Mouse (Mus musculus): ENCODE data around the gene Tex28. TPM values are rescaled to one million over a fixed set of nuclear protein-coding genes. Genes with fewer than 3 reads are reported as not detected.
A peak's percentile ranks its signal among the peaks of the same experiment; 100 is the strongest.
"Not testable (repeated sequence)": the region's sequence is repeated elsewhere in the genome, so short reads cannot be mapped to it uniquely, and the experiment has no call there.

Tex28 gene
- polyA plus RNA-seq (2014; fragmentation: Nextera tagmentation; extraction: Ambion mirVana): not detected in 2 replicates

DNA sequence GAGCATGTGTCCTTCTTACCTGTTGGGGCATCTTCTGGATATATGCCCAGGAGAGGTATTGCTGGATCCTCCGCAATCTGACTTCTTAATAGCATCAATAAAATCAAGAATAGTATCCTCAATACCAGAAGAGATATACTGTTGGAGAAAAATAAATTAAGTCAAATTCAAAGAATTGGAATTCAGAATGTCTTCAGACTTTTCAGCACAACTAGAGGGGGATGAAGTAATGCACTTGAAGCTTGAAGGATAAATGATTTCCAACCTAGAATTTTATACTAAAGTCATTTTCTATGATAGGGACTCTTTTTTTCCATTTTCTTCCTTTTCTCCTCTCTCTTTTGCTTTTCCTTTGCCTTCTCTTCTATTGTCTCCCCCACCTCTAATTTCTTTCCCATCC, at the start of gene Tex28:
Gene Tex28 (minus strand): TSS at position 101 of the 400 bp plus-strand sequence.
- Histone ChIP-seq H3K4me3 (ENCODE audit: low read depth, low read length) (no peak within 1 kb of the TSS), H3K36me3 (ENCODE audit: control insufficient read depth, insufficient read depth, low read length) (no peaks in the 10 kb centered on the region), H3K4me2 (ENCODE audit: low read length) (no peak within 1 kb of the TSS), H3K4me1 (replicated peaks; ENCODE audit: control insufficient read depth, insufficient read depth, low read length) (no peaks in the 10 kb centered on the region), H3K9ac (ENCODE audit: low read length) (no peak within 1 kb of the TSS), H3K9me3 (ENCODE audit: control insufficient read depth, low read length) (no peaks in the 10 kb centered on the region), H3K27ac (ENCODE audit: low read depth) (no peak within 1 kb of the TSS), H3K27me3 (replicated peaks; ENCODE audit: control insufficient read depth, insufficient read depth, low read length) (no peaks in the 10 kb centered on the region)
- DNase-seq (ENCODE audit: low spot score) (no peak), ATAC-seq (replicated peaks; ENCODE audit: low FRiP score, low TSS enrichment, low read depth) (no peak)
- WGBS: 94% methylated on average over 1 of the region's 1 CpGs

DNA sequence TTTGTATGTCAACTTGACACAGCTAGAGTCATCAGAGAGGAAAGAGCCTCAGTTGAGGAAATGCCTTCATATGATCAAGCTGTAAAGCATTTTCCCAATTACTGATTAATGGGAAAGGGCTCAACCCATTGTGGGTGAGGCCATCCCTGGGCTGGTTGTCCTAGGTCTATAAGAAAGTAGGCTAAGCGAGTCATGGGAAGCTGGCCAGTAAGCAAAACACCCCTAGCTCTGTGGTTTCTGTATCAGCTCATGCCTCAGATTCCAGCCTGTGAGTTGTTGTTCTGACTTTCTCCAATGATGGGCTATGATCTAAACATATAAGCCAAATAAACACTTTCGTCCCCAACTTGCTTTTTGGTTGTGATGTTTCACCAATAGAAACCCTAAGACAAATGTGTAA, 35.9 kb upstream of the Tex28 start:
- no peak for DNase-seq (ENCODE audit: low spot score)
- Histone ChIP-seq H3K9ac (ENCODE audit: low read length) (no peak overlapping the region), H3K36me3 (ENCODE audit: control insufficient read depth, insufficient read depth, low read length) (no peaks in the 10 kb centered on the region), H3K4me2 (ENCODE audit: low read length) (no peak overlapping the region), H3K27ac (ENCODE audit: low read depth) (no peak overlapping the region), H3K4me3 (ENCODE audit: low read depth, low read length) (no peak overlapping the region), H3K4me1 (replicated peaks; ENCODE audit: control insufficient read depth, insufficient read depth, low read length) (no peaks in the 10 kb centered on the region), H3K27me3 (replicated peaks; ENCODE audit: control insufficient read depth, insufficient read depth, low read length) (no peaks in the 10 kb centered on the region), H3K9me3 (ENCODE audit: control insufficient read depth, low read length) (no peaks in the 10 kb centered on the region)
- no peak for ATAC-seq (replicated peaks; ENCODE audit: low FRiP score, low TSS enrichment, low read depth)
- 89% methylated on average over 2 of the region's 2 CpGs for WGBS

DNA sequence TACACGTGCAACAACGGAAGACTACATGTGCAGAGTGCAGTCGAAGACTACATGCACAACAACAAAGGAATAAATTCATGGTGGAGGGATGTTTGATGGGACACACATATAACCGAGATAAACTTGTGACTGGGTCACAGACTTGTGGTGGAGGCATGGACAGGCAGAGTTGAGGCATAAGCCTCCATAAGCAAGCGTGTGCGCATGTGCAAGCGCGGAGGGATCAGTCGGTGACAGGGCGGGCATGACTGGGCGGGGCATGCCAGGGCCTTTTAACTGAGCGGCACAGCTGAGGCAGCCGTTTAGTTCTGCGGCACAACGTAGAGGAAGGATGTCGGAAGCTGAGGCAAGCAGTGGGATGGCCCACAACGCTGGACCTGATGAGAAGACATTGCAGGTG, 9.3 kb upstream of the Tex28 start, which contains the start of gene Tktl1:
Gene Tktl1 (plus strand): TSS at position 301 of the 400 bp plus-strand sequence.
- 87% methylated on average over 17 of the region's 17 CpGs for WGBS
- no peak within 1 kb of the TSS for H3K4me2 ChIP-seq (ENCODE audit: low read length)
- H3K9me3 ChIP-seq (ENCODE audit: control insufficient read depth, low read length): no peaks in the 10 kb centered on the region
- H3K9ac ChIP-seq (ENCODE audit: low read length): no peak within 1 kb of the TSS
- no peaks in the 10 kb centered on the region for H3K36me3 ChIP-seq (ENCODE audit: control insufficient read depth, insufficient read depth, low read length)
- no peak for ATAC-seq (replicated peaks; ENCODE audit: low FRiP score, low TSS enrichment, low read depth)
- no peaks in the 10 kb centered on the region for H3K4me1 ChIP-seq (replicated peaks; ENCODE audit: control insufficient read depth, insufficient read depth, low read length)
- DNase-seq (ENCODE audit: low spot score): no peak
- no peak within 1 kb of the TSS for H3K4me3 ChIP-seq (ENCODE audit: low read depth, low read length)
- H3K27me3 ChIP-seq (replicated peaks; ENCODE audit: control insufficient read depth, insufficient read depth, low read length): no peaks in the 10 kb centered on the region
- no peak within 1 kb of the TSS for H3K27ac ChIP-seq (ENCODE audit: low read depth)

- WGBS: 29% methylated on average over 1 of the region's 1 CpGs
- not testable (repeated sequence) for H3K4me2 ChIP-seq (ENCODE audit: low read length); H3K9ac ChIP-seq (ENCODE audit: low read length); H3K4me1 ChIP-seq (replicated peaks; ENCODE audit: control insufficient read depth, insufficient read depth, low read length); H3K27ac ChIP-seq (ENCODE audit: low read depth); H3K36me3 ChIP-seq (ENCODE audit: control insufficient read depth, insufficient read depth, low read length); H3K4me3 ChIP-seq (ENCODE audit: low read depth, low read length); ATAC-seq (replicated peaks; ENCODE audit: low FRiP score, low TSS enrichment, low read depth); H3K9me3 ChIP-seq (ENCODE audit: control insufficient read depth, low read length); DNase-seq (ENCODE audit: low spot score); H3K27me3 ChIP-seq (replicated peaks; ENCODE audit: control insufficient read depth, insufficient read depth, low read length)
Measured at GRCm38 (mm10) chrX:74135263-74135662, 32.4 kb downstream of the Tex28 start, which contains the start of gene Mecp2. Gene Mecp2 (minus strand): TSS chrX:74135363.

- H3K27ac ChIP-seq (ENCODE audit: low read depth): no peak within 1 kb of the TSS
Measured at GRCm38 (mm10) chrX:74127164-74127563, 40.5 kb downstream of the Tex28 start, which contains the start of gene Opn1mw. Gene Opn1mw (plus strand): TSS chrX:74127464.

DNA sequence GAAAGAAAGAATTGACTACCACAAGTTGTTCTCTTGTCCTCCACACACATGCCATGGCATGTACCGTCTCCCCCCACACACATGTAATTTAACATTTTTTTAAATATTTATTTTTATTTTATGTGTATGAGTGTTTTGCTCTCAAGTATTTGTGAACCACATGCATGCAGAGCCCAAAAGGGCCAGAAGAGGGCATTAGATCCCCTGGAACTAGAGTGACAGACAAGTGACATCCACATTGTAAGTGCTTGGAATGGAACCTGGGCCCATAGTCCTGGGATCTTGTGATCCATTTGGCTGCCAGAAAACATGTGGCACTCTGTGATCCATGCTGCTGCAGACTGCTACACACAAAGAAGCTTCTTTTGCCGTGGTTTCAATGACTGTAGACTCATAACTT, 42.7 kb downstream of the Tex28 start:
- 60% methylated on average over 2 of the region's 2 CpGs for WGBS
- no peak overlapping the region for H3K4me3 ChIP-seq (ENCODE audit: low read depth, low read length)
- H3K9ac ChIP-seq (ENCODE audit: low read length): no peak overlapping the region
- DNase-seq (ENCODE audit: low spot score) (no peak), ATAC-seq (replicated peaks; ENCODE audit: low FRiP score, low TSS enrichment, low read depth) (no peak)
- H3K4me1 ChIP-seq (replicated peaks; ENCODE audit: control insufficient read depth, insufficient read depth, low read length): no peaks in the 10 kb centered on the region
- H3K27ac ChIP-seq (ENCODE audit: low read depth): no peak overlapping the region
- H3K27me3 ChIP-seq (replicated peaks; ENCODE audit: control insufficient read depth, insufficient read depth, low read length): 0 out of 2 replicates have a peak, but pooled peaks cover 9% of the 10 kb centered on the region
- no peaks in the 10 kb centered on the region for H3K36me3 ChIP-seq (ENCODE audit: control insufficient read depth, insufficient read depth, low read length)
- no peak overlapping the region for H3K4me2 ChIP-seq (ENCODE audit: low read length)
- no peaks in the 10 kb centered on the region for H3K9me3 ChIP-seq (ENCODE audit: control insufficient read depth, low read length)

More at GRCm38 (mm10) chrX:74127164-74127563, 40.5 kb downstream of the Tex28 start, which contains the start of gene Opn1mw:
- H3K4me1 ChIP-seq (replicated peaks; ENCODE audit: control insufficient read depth, insufficient read depth, low read length): no peaks in the 10 kb centered on the region
- H3K9ac ChIP-seq (ENCODE audit: low read length): no peak within 1 kb of the TSS
- 0 out of 2 replicates have a peak, but pooled peaks cover 9% of the 10 kb centered on the region for H3K27me3 ChIP-seq (replicated peaks; ENCODE audit: control insufficient read depth, insufficient read depth, low read length)
- no peak for ATAC-seq (replicated peaks; ENCODE audit: low FRiP score, low TSS enrichment, low read depth)
- H3K4me2 ChIP-seq (ENCODE audit: low read length): no peak within 1 kb of the TSS
- H3K4me3 ChIP-seq (ENCODE audit: low read depth, low read length): no peak within 1 kb of the TSS
- H3K9me3 ChIP-seq (ENCODE audit: control insufficient read depth, low read length): no peaks in the 10 kb centered on the region
- DNase-seq (ENCODE audit: low spot score): no peak
- H3K36me3 ChIP-seq (ENCODE audit: control insufficient read depth, insufficient read depth, low read length): no peaks in the 10 kb centered on the region

GRCm38 (mm10) chrX:74115511-74115910, 52.1 kb downstream of the Tex28 start:
- no peak overlapping the region for H3K9ac ChIP-seq (ENCODE audit: low read length)
- ATAC-seq (replicated peaks; ENCODE audit: low FRiP score, low TSS enrichment, low read depth) (peak; percentile 64; the same call in 1 of the 2 replicates), DNase-seq (ENCODE audit: low spot score) (peak; percentile 61)
- WGBS: 8% methylated on average over 9 of the region's 10 CpGs
- H3K4me3 ChIP-seq (ENCODE audit: low read depth, low read length): 0 out of 2 replicates have a peak overlapping the region, but pooled peaks have one; percentile 17
- H3K4me1 ChIP-seq (replicated peaks; ENCODE audit: control insufficient read depth, insufficient read depth, low read length): no peaks in the 10 kb centered on the region
- H3K9me3 ChIP-seq (ENCODE audit: control insufficient read depth, low read length): no peaks in the 10 kb centered on the region
- no peaks in the 10 kb centered on the region for H3K36me3 ChIP-seq (ENCODE audit: control insufficient read depth, insufficient read depth, low read length)
- no peak overlapping the region for H3K27ac ChIP-seq (ENCODE audit: low read depth)
- H3K27me3 ChIP-seq (replicated peaks; ENCODE audit: control insufficient read depth, insufficient read depth, low read length): no peaks in the 10 kb centered on the region
- peak overlapping the region; percentile 31 for H3K4me2 ChIP-seq (ENCODE audit: low read length)

DNA sequence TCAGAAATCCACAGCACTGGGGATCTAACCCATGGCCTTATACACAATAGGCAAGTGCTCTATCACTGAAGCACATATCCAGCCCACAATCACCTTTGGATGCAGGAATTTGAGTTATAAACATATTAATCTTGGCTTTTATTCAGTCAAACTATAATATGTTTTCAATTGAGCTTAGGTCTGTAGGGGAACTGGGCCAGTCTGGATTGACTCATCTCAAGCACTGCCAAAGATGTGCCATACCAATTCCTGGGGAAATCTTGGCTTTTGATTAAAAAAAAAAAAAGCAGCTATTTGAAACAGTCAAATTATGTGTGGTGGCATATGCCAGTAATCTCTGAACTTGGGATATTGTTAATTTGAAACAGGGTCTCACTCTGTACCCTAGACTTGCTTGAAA, 53.6 kb downstream of the Tex28 start:
- Histone ChIP-seq H3K9me3 (ENCODE audit: control insufficient read depth, low read length) (no peaks in the 10 kb centered on the region), H3K36me3 (ENCODE audit: control insufficient read depth, insufficient read depth, low read length) (no peaks in the 10 kb centered on the region), H3K9ac (ENCODE audit: low read length) (no peak overlapping the region), H3K27me3 (replicated peaks; ENCODE audit: control insufficient read depth, insufficient read depth, low read length) (no peaks in the 10 kb centered on the region), H3K4me2 (ENCODE audit: low read length) (no peak overlapping the region), H3K4me1 (replicated peaks; ENCODE audit: control insufficient read depth, insufficient read depth, low read length) (no peaks in the 10 kb centered on the region), H3K27ac (ENCODE audit: low read depth) (no peak overlapping the region), H3K4me3 (ENCODE audit: low read depth, low read length) (no peak overlapping the region)
- DNase-seq (ENCODE audit: low spot score): no peak
- ATAC-seq (replicated peaks; ENCODE audit: low FRiP score, low TSS enrichment, low read depth): no peak

DNA sequence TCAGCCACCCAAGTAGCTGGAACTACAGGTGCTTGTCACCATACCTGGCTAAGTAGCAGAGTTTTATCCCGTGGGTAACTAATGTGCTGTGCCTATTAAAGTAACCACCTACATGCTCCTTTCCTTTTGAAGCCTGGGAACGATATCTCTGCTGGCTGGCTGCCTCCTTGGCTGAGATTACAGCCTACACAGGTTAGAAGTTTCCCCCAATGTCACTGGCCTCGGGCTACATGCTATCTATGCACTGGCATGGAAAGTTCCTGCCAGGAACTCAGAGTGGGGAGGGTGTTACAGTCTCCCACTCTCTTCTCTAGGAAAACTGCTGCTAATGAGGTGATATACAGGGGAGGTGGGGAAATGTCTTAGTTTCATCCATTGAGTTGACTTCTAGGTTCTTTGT, 58.9 kb downstream of the Tex28 start:
- Histone ChIP-seq H3K9ac (ENCODE audit: low read length) (no peak overlapping the region), H3K4me2 (ENCODE audit: low read length) (no peak overlapping the region), H3K4me3 (ENCODE audit: low read depth, low read length) (no peak overlapping the region), H3K27me3 (replicated peaks; ENCODE audit: control insufficient read depth, insufficient read depth, low read length) (no peaks in the 10 kb centered on the region), H3K4me1 (replicated peaks; ENCODE audit: control insufficient read depth, insufficient read depth, low read length) (no peaks in the 10 kb centered on the region), H3K36me3 (ENCODE audit: control insufficient read depth, insufficient read depth, low read length) (no peaks in the 10 kb centered on the region), H3K27ac (ENCODE audit: low read depth) (no peak overlapping the region), H3K9me3 (ENCODE audit: control insufficient read depth, low read length) (no peaks in the 10 kb centered on the region)
- ATAC-seq (replicated peaks; ENCODE audit: low FRiP score, low TSS enrichment, low read depth) (no peak), DNase-seq (ENCODE audit: low spot score) (no peak)
- 63% methylated on average over 3 of the region's 3 CpGs for WGBS
